Mouse (Mus musculus) hindbrain, embryonic 13.5 days (tissue): Measurements from ENCODE around the gene Hacd4. TPM values are rescaled to one million over a fixed set of nuclear protein-coding genes. Genes with fewer than 3 reads are reported as not detected.
A peak's percentile ranks its signal among the peaks of the same experiment; 100 is the strongest.

Experiments used
- ATAC-seq: fragments of 200-750 bp; cut with Nextera tagmentation; 2 replicates; pipeline ENCODE4 v1.8.0; 2017; ENCODE audit warnings: moderate TSS enrichment; ENCODE audit not compliant: low FRiP score
- H3K27ac ChIP-seq: fragments of 300-500 bp; sonication (generic); 2 replicates; pipeline ENCODE4 v1.5.1; 2015; ENCODE audit warnings: inconsistent platforms, mild to moderate bottlenecking, moderate library complexity
- H3K27me3 ChIP-seq: fragments of 300-500 bp; sonication (generic); 2 replicates; pipeline ENCODE4 v1.6.1; 2015; ENCODE audit warnings: mild to moderate bottlenecking, inconsistent platforms
- H3K36me3 ChIP-seq: fragments of 300-500 bp; sonication (generic); 2 replicates; pipeline ENCODE4 v1.6.1; 2015; ENCODE audit warnings: mild to moderate bottlenecking, inconsistent platforms
- H3K4me1 ChIP-seq: fragments of 300-500 bp; sonication (generic); replicated peaks from 2 replicates; pipeline ENCODE4 v1.6.1; 2015; ENCODE audit warnings: inconsistent platforms
- H3K4me2 ChIP-seq: fragments of 300-500 bp; sonication (generic); 2 replicates; pipeline ENCODE4 v1.6.1; 2015; ENCODE audit warnings: inconsistent platforms, mild to moderate bottlenecking, moderate library complexity
- H3K4me3 ChIP-seq: fragments of 300-500 bp; sonication (generic); 2 replicates; pipeline ENCODE4 v1.5.1; 2015; ENCODE audit warnings: mild to moderate bottlenecking, inconsistent platforms
- H3K9ac ChIP-seq: fragments of 300-500 bp; sonication (generic); 2 replicates; pipeline ENCODE4 v1.6.1; 2015; ENCODE audit warnings: mild to moderate bottlenecking, inconsistent platforms
- H3K9me3 ChIP-seq: fragments of 300-500 bp; sonication (generic); 2 replicates; pipeline ENCODE4 v1.6.1; 2016; ENCODE audit warnings: inconsistent platforms
- WGBS: fragments of 180-500 bp; shearing (Covaris S2); methylation state at CpG from one replicate; pipeline ENCODE4 v1.1.7; 2015; 5-methylcytosine and 5-hydroxymethylcytosine counted together
- polyA plus RNA-seq: library from polyadenylated mRNA; unstranded; fragments of >200 nt; fragmentation: Nextera tagmentation; extraction: Ambion mirVana; gene quantifications from 2 replicates; pipeline ENCODE4 v1.2.1, GENCODE M21; 2015

The Hacd4 gene
- polyA plus RNA-seq = 3.8 and 4.4 TPM in 2 replicates

DNA sequence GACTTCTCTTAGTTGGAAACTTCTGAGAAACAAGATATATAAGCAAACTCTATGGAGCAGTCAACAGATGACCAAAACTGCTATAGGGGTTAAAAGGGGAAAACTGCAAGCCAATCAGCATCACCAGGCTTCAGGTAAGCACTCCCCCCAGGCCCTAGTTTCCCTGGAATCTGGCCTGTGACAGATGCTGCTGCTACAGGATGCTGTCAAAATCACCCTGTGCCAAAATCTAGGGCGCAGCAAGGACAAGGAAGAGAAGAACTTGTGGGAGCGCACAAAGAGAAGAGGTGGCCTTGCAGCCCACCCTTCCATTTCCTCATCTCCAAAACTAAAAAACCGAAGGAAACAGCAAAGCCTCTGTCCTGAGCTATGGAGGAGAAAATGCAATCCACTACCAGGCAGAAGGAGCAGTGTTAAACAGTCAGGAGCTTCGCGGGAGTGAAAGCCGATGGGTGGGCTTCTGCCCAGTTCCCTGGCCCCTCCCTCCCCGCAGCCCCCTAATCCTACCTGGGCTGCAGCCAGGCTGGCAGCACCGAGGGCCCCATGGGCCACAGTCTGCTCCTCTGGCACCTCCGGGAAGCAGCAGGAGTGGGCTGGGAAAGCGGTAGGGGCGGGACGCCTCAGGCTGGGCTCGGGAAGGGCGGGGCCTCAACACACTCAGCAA is at the start of gene Hacd4:
Gene Hacd4 (minus strand): TSS at position 603 of the 664 bp plus-strand sequence.
- peak; percentile 86 for ATAC-seq
- Histone ChIP-seq H3K36me3 (no peaks in the 10 kb centered on the region), H3K27ac (no peak within 1 kb of the TSS), H3K4me1 (peaks cover 11% of the 10 kb centered on the region), H3K4me2 (peak within 1 kb of the TSS; percentile 58), H3K9ac (peak within 1 kb of the TSS; percentile 63), H3K27me3 (no peaks in the 10 kb centered on the region), H3K4me3 (peak within 1 kb of the TSS; percentile 37), H3K9me3 (no peaks in the 10 kb centered on the region)
- 8% methylated on average over 14 of the region's 14 CpGs for WGBS

DNA sequence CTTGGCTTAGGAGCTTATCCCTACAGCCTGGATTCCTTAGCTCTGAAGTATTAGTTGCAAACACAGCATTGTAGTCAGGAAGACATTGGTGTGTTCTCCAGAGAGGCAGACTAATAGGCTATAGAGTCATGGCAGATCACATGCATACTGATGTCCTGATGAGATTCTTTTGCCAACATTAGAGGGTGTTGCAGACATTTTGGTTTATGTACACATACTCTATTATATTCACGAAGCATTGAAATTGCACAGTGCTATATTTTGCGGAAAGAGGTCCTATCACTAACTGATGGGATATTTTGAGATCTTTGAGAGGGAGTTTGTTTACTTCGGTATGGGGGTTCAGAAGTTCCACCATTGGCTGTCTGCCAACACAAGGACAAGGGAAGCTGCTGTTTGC is 49.4 kb upstream of the Hacd4 start:
- Histone ChIP-seq H3K27me3 (no peaks in the 10 kb centered on the region), H3K9me3 (no peaks in the 10 kb centered on the region), H3K4me2 (no peak overlapping the region), H3K27ac (no peak overlapping the region), H3K4me3 (no peak overlapping the region), H3K36me3 (no peaks in the 10 kb centered on the region), H3K4me1 (no peaks in the 10 kb centered on the region), H3K9ac (no peak overlapping the region)
- WGBS = 89% methylated on average over 3 of the region's 3 CpGs
- no peak for ATAC-seq

DNA sequence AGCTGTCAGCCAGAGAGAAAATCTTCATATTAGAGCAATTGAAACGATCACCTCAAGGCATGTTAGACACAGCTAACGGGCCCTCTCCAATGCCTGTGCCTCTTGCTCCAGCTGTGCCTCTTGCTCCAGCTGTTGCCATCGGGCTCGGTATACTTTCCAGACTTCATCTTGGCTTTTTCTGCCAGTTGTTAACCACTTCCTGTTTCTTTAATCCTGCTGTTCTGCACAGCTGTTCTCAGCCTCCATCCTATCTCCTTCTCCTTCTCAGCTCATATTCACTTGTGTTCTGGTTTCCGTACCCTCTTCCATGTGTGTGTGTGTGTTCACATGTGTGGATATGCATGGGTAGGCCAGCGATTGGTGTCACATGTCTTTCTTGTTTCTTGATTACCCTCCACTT is 41.4 kb upstream of the Hacd4 start:
- WGBS = 76% methylated on average over 6 of the region's 6 CpGs
- Histone ChIP-seq H3K4me1 (no peaks in the 10 kb centered on the region), H3K4me3 (no peak overlapping the region), H3K27me3 (no peaks in the 10 kb centered on the region), H3K9ac (no peak overlapping the region), H3K4me2 (no peak overlapping the region), H3K27ac (no peak overlapping the region), H3K9me3 (no peaks in the 10 kb centered on the region), H3K36me3 (no peaks in the 10 kb centered on the region)
- ATAC-seq = no peak

DNA sequence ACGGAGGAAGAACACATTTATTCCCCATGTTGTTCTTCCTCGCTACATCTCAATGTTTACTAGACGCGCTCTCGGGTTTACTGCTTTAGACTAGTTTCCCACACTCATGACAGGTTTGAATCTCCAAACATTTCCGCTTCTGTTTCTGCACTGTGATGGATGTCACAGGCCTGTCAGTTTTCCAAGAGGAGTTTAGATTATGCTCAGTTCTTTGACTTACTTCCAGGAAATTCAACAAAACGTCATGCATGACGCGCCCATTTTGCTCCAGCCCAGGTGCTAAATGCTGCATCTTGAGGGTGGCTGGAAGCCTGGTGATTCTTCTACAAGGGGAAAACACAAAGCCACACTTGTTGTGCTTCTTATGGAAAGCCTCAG is 40.1 kb upstream of the Hacd4 start:
- Histone ChIP-seq H3K4me2 (no peak overlapping the region), H3K27me3 (no peaks in the 10 kb centered on the region), H3K9me3 (no peaks in the 10 kb centered on the region), H3K4me3 (no peak overlapping the region), H3K36me3 (no peaks in the 10 kb centered on the region), H3K9ac (no peak overlapping the region), H3K27ac (no peak overlapping the region), H3K4me1 (no peaks in the 10 kb centered on the region)
- no peak for ATAC-seq
- 88% methylated on average over 9 of the region's 9 CpGs for WGBS

DNA sequence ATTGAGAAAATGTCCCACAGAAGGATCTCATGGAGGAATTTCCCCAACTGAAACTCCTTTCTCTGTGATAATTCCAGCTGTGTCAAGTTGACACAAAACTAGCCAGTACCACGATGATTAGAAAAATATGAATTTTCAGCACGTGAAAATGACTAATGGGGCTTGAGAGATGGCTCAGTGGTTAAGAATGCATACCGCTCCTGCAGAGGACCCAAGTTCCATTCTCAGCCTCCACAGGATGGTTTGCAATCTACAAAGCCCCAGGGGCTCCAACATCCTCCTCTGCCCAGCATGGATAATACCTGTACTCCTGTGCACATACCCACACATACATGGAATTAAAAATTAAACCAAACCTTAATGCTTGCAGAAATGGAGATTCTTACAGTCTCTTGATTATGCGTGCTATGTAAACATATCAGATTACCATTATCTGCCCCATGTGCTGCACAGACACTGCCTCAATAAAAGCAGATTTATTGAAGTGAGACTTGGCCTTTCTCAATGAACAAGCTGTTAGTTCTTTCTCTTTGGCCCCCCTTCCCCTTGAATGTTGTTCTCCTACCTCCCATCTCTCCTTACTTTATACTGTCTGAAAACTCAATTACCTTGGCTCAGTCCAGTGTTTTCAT is 39.6 kb upstream of the Hacd4 start:
- 81% methylated on average over 4 of the region's 4 CpGs for WGBS

DNA sequence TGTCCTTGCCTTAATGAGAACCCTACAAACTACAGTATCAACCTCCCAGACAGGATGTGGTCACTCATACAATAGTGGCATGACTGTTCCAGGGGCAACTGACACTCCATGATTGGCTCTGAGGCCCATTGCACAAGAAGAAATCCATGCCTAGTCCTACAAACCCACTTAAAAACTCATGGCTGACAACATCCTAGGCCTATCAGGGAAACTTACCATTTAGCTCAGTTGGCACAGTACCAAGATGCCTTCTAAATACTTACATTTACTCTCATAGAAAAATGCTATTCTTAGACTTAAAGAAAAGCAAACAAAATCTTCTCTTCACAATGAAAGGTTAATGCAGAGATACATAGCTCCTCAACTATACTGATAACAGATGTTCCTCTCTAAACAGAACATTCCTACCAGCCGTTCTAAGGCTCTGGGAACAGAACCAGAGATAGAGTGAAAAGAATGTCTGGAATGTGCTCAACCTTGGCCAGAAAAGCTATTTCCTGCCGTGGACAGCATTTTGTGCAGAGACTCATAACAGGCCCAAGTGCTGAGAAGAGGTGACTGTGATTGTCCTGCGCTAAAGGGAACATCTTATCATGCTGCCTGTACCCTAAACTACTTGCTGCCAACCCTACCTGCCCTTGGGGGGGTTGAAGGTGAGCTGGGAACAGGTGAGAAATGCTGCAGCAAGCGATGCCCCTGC is 37.9 kb upstream of the Hacd4 start:
- no peaks in the 10 kb centered on the region for H3K36me3 ChIP-seq
- 72% methylated on average over 4 of the region's 4 CpGs for WGBS
- H3K27me3 ChIP-seq = no peaks in the 10 kb centered on the region
- no peak overlapping the region for H3K4me2 ChIP-seq
- ATAC-seq = no peak
- no peaks in the 10 kb centered on the region for H3K4me1 ChIP-seq
- H3K9ac ChIP-seq = no peak overlapping the region
- H3K4me3 ChIP-seq = no peak overlapping the region
- H3K9me3 ChIP-seq = no peaks in the 10 kb centered on the region
- H3K27ac ChIP-seq = no peak overlapping the region

More for the DNA sequence above, 39.6 kb upstream of the Hacd4 start:
- H3K4me1 ChIP-seq = no peaks in the 10 kb centered on the region
- no peak for ATAC-seq
- no peak overlapping the region for H3K9ac ChIP-seq
- no peak overlapping the region for H3K4me2 ChIP-seq
- no peak overlapping the region for H3K4me3 ChIP-seq
- H3K27ac ChIP-seq = no peak overlapping the region
- no peaks in the 10 kb centered on the region for H3K9me3 ChIP-seq
- no peaks in the 10 kb centered on the region for H3K36me3 ChIP-seq
- H3K27me3 ChIP-seq = no peaks in the 10 kb centered on the region

DNA sequence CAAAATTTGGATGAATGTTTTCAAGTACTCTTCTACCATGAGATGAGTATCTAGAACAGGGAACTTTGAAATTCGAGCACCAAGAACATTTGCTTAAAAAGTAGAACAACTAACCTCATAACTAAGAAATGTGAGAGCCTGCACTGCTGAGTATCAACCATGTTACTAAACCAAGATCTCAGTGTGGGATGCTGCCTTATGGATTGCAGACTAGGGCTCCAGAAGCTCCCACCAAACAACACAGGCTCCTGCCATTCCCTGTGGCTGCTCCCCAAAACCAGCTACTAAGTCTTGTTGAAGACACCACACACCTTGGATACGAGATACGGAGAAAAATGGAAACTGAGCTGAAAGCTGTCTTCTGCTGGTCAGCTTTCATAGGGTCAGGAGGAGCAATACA is 37.4 kb upstream of the Hacd4 start:
- Histone ChIP-seq H3K27me3 (no peaks in the 10 kb centered on the region), H3K9ac (no peak overlapping the region), H3K4me3 (no peak overlapping the region), H3K4me1 (no peaks in the 10 kb centered on the region), H3K9me3 (no peaks in the 10 kb centered on the region), H3K4me2 (no peak overlapping the region), H3K27ac (no peak overlapping the region), H3K36me3 (no peaks in the 10 kb centered on the region)
- no peak for ATAC-seq
- 87% methylated on average over 3 of the region's 3 CpGs for WGBS

DNA sequence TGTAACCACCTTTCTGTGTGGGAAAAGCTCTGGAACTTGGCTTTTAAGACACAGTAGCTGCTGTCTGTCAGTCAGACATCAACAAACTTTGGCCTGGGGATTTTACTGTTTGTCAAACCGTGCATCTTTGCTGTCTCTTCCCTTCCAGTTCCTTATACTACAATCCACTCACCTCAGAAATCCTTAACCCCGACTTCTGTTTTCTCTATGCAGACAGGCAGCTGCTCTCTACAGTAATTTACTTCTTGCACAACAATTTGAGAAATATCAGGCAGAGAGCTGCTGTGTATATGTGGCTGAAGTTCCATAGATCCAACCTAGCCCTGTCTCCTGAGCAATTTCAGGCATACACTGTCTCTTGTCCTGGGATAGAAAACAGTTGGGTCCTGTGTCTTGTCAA is 32.8 kb upstream of the Hacd4 start:
- WGBS = 82% methylated on average over 2 of the region's 2 CpGs
- no peaks in the 10 kb centered on the region for H3K4me1 ChIP-seq

DNA sequence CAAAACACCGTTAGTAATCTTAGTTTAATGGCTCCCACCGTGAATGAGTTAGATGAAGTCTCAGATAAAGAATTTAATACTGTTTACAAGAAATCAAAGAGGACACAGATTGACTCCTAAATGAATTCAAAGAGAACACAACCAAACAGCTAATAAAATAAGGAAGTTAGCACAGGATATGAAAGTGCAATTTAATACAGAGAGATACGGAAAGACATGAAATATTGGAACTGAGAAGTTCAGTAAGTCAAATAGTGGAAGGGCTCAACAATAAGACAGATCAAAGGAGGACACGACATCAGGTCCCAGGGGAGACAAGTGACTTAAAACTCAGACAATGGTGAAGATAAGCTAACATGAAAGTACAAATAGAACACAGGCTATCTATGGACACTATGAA is 25.8 kb upstream of the Hacd4 start:
- Histone ChIP-seq H3K9me3 (no peaks in the 10 kb centered on the region), H3K4me2 (no peak overlapping the region), H3K27ac (no peak overlapping the region), H3K4me1 (no peaks in the 10 kb centered on the region), H3K27me3 (no peaks in the 10 kb centered on the region), H3K9ac (no peak overlapping the region), H3K4me3 (no peak overlapping the region), H3K36me3 (no peaks in the 10 kb centered on the region)
- ATAC-seq = no peak
- WGBS = 86% methylated on average over 4 of the region's 4 CpGs

More for the DNA sequence above, 32.8 kb upstream of the Hacd4 start:
- H3K9me3 ChIP-seq = no peaks in the 10 kb centered on the region
- H3K4me3 ChIP-seq = no peak overlapping the region
- no peak overlapping the region for H3K4me2 ChIP-seq
- no peak overlapping the region for H3K27ac ChIP-seq
- H3K9ac ChIP-seq = no peak overlapping the region
- ATAC-seq = no peak
- no peaks in the 10 kb centered on the region for H3K27me3 ChIP-seq
- no peaks in the 10 kb centered on the region for H3K36me3 ChIP-seq

DNA sequence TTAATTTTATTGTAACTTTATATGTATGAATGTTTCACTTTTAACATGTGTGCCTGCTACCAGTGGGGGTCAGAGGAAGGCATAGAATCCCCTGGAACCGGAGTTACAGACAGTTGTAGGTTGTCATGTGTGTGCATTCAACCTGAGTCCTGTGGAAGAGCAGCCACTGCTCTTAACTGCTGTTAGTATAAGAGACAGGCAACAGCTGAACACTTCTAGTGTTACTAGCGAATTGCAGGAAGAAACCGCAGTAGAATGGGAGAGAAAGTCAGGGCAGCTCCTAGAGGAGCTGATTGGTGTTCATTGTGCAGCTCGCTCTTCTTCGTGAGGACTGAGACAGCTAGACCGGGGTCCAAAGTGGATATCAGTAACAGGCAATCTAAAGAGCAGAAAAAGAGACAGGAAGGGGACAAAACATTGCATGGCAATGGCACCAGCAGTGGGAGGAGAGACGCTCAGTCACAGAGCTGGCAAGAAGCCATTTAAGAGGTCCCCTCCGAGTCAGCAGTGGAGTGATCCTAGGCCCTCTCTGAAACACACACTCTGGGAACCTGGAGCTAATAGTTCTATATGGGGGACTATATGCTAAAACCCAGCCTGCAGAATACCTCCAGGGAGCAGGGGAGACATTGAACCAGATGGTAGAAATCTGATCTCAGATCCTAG is 24.4 kb upstream of the Hacd4 start:
- Histone ChIP-seq H3K36me3 (no peaks in the 10 kb centered on the region), H3K27ac (no peak overlapping the region), H3K4me2 (no peak overlapping the region), H3K4me1 (no peaks in the 10 kb centered on the region), H3K27me3 (no peaks in the 10 kb centered on the region), H3K9ac (no peak overlapping the region), H3K4me3 (no peak overlapping the region), H3K9me3 (no peaks in the 10 kb centered on the region)
- ATAC-seq = no peak
- WGBS = 72% methylated on average over 8 of the region's 8 CpGs

DNA sequence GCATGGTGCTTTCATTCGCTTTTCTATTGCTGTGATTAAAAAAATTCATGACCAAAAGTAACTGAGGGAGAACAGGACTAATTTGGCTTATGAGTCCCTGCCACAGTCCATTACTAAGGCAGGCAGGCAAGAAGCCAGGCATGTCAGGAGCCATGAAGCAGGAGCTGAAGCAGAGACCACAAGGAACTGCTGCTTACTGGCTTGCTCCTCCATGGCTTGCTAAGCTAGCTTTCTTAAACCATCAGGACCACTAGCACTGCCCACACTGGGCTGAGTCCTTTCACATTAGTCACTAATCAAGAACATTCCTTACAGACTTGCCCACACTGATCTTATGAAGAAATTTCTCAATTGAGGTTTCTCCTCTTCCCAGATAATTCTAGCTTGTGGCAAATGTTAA is 23.8 kb upstream of the Hacd4 start:
- 97% methylated on average over 1 of the region's 1 CpGs for WGBS

DNA sequence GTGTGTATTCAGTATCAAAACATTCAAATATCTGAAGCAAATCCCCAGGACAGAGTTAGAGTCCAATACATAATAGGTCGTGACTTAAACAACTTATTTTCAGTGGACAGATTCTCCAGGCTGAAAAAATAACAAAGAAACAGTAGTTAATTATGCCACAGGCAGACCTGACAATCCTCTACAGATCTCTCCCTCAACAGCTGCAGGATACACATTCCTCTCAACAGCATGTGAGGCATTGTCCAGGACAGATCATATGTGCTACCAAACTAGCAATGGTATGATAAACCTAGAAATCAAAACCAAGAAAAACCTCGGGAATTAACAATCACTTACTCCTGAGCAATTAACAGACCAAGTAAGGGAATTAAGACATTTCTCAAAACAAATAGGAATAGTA is 22.6 kb upstream of the Hacd4 start:
- H3K4me1 ChIP-seq = no peaks in the 10 kb centered on the region
- H3K9me3 ChIP-seq = no peaks in the 10 kb centered on the region
- no peak overlapping the region for H3K27ac ChIP-seq
- H3K4me2 ChIP-seq = no peak overlapping the region
- WGBS = 84% methylated on average over 2 of the region's 2 CpGs
- ATAC-seq = no peak
- H3K36me3 ChIP-seq = no peaks in the 10 kb centered on the region
- no peak overlapping the region for H3K4me3 ChIP-seq
- H3K9ac ChIP-seq = no peak overlapping the region
- no peaks in the 10 kb centered on the region for H3K27me3 ChIP-seq

More for the DNA sequence above, 23.8 kb upstream of the Hacd4 start:
- H3K4me2 ChIP-seq = no peak overlapping the region
- no peak overlapping the region for H3K27ac ChIP-seq
- ATAC-seq = no peak
- H3K4me1 ChIP-seq = no peaks in the 10 kb centered on the region
- H3K4me3 ChIP-seq = no peak overlapping the region
- no peaks in the 10 kb centered on the region for H3K36me3 ChIP-seq
- H3K9ac ChIP-seq = no peak overlapping the region
- no peaks in the 10 kb centered on the region for H3K9me3 ChIP-seq
- H3K27me3 ChIP-seq = no peaks in the 10 kb centered on the region
